In the genomic region with DNA sequence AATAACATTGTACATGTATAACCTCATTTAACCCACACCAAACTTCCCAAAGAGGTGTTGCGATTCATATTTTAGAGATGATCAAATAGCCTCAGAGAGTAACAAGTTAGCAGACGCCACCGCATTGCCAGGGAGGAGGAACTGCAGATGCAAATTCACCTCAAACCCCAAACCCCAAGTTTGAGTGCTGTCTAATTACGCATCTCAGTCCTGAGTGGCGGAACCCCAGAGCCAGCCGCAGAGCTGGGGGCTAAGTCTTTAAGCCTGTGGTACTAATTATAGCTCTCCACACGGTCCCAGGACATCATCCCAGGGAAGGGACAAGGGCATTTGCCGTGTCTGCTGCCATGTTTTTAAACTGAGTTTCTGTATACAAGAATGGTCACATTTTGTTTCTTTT, we compare ENCODE assay signal across 28 mouse cellular contexts.
"Had no signal": no experiment of that assay in that cellular context is flagged by ENCODE, and none has a peak within 500 bp of the region (broad histone marks: within the 10 kb centered on the region; RNA-seq: fewer than 3 reads in every experiment).

No protein-coding gene starts in this region.

- H3K36me3 ChIP-seq: hindbrain, embryonic 10.5 days; intestine, embryonic 15.5 days; kidney, embryonic 15.5 days had no signal

- H3K9me3 ChIP-seq: heart, embryonic 13.5 days; heart, embryonic 15.5 days; hindbrain, embryonic 10.5 days; hindbrain, embryonic 12.5 days; intestine, embryonic 15.5 days; kidney, embryonic 15.5 days; limb, embryonic 10.5 days; limb, embryonic 12.5 days had no signal

- H3K4me3 ChIP-seq: heart, adult 2 months; heart, embryonic 13.5 days; heart, embryonic 15.5 days; hindbrain, embryonic 10.5 days; hindbrain, embryonic 12.5 days; intestine, embryonic 15.5 days; kidney, embryonic 15.5 days; layer of hippocampus, adult 2 months; left cerebral cortex, adult 2 months; limb, embryonic 10.5 days; limb, embryonic 12.5 days had no signal

- H3K27ac ChIP-seq: heart, adult 2 months; heart, embryonic 13.5 days; heart, embryonic 15.5 days; hindbrain, embryonic 10.5 days; hindbrain, embryonic 12.5 days; hindbrain, embryonic 14.5 days; intestine, embryonic 15.5 days; kidney, embryonic 15.5 days; kidney, postnatal 0 days; layer of hippocampus, adult 2 months; left cerebral cortex, adult 2 months; limb, embryonic 10.5 days; limb, embryonic 12.5 days; liver, embryonic 14.5 days had no signal

- H3K9ac ChIP-seq: heart, embryonic 13.5 days; heart, embryonic 15.5 days; hindbrain, embryonic 12.5 days; hindbrain, embryonic 14.5 days; intestine, embryonic 15.5 days; kidney, embryonic 15.5 days; limb, embryonic 12.5 days; liver, embryonic 14.5 days had no signal

- DNase-seq: gastrocnemius, postnatal 14 days; gastrocnemius, postnatal 36 days; heart, adult 2 months; heart, postnatal 14 days; heart, postnatal 4 days; kidney, adult 18-20 months; kidney, adult 8-10 months; kidney, postnatal 25 days; kidney, postnatal 4 days; liver had no signal

- H3K4me1 ChIP-seq: hindbrain, embryonic 10.5 days; intestine, embryonic 15.5 days had no signal

- H3K27me3 ChIP-seq: heart, embryonic 13.5 days; heart, embryonic 15.5 days; hindbrain, embryonic 12.5 days; intestine, embryonic 15.5 days; kidney, embryonic 15.5 days; limb, embryonic 12.5 days had no signal

- ATAC-seq: hindbrain, embryonic 16.5 days; inflammation-experienced regulatory T-cells, adult 6 months; intestine, embryonic 15.5 days; intestine, postnatal 0 days had no signal

- H3K4me2 ChIP-seq: heart, embryonic 11.5 days; heart, embryonic 13.5 days; heart, embryonic 15.5 days; hindbrain, embryonic 12.5 days; hindbrain, embryonic 14.5 days; intestine, embryonic 15.5 days; kidney, embryonic 15.5 days; limb, embryonic 12.5 days; liver, embryonic 11.5 days had no signal
